Mouse (Mus musculus): ENCODE measurements at regions not wholly inside any gene's neighbourhood (a gene's known extent, or its start where the extent isn't known, plus 50 kb on each side); places are given as distances from the start of the nearest gene placed in this dataset.

GRCm38 (mm10) chr12:77638266-77638665, 400.3 kb downstream of the Fut8 start:
- TF ChIP-seq EP300 (IDR thresholded peaks at IDR 0.05; ENCODE audit: insufficient read depth, low read depth, low read length) (no peak), CTCF (IDR thresholded peaks at IDR 0.05) (no peak), POLR2A (IDR thresholded peaks at IDR 0.05; ENCODE audit: insufficient read depth, low read depth, low read length) (no peak)

Measured in heart, adult 2 months (tissue).